Comparison of ENCODE assay signal across 20 mouse cellular contexts in the genomic region with DNA sequence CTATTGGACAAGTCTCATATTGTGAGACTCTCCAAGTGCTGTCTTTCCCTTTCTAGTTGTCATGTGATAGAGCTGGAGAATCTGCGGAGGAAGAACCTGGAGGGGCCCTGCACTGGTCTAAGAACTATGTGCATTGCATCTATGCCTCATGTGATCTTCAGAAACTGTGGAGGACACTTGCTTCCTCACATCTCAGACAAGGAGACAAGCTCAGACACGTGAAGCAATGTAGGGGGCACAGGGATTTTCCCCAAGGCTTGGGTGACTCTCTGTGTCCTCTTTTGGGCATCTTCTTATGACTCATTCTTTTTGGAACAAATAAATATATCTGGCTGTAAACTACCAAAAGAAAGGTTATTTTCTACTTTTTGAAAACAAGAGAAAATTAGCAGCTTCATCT.
DNase-seq lines count a peak whose midpoint lies in the region; ATAC-seq and TF ChIP-seq lines count a peak whose summit lies in the region.
"Had no signal": no experiment of that assay in that cellular context is flagged by ENCODE, and none has a peak within 500 bp of the region (broad histone marks: within the 10 kb centered on the region; RNA-seq: fewer than 3 reads in every experiment).

No protein-coding gene starts in this region.

- no peaks in the 10 kb centered on the region for H3K27me3 ChIP-seq in heart, embryonic 12.5 days (replicated peaks)
- H3K27me3 ChIP-seq in MEL (ENCODE audit: control insufficient read depth in 1 of 2, insufficient read depth in 2 of 2, low read length in 2 of 2): no peaks in the 10 kb centered on the region
- H3K27me3 ChIP-seq: embryonic facial prominence, embryonic 12.5 days; forebrain, embryonic 13.5 days; forebrain, embryonic 15.5 days had no signal

- H3K9me3 ChIP-seq in heart, embryonic 12.5 days (replicated peaks): peaks cover 4% of the 10 kb centered on the region; the same call in 1 of the 2 replicates
- no peaks in the 10 kb centered on the region for H3K9me3 ChIP-seq in MEL (replicated peaks; ENCODE audit: insufficient read depth, low read length)
- H3K9me3 ChIP-seq: embryonic facial prominence, embryonic 10.5 days; embryonic facial prominence, embryonic 12.5 days; forebrain, embryonic 13.5 days; forebrain, embryonic 15.5 days had no signal

- H3K4me3 ChIP-seq in heart, embryonic 12.5 days: no peak overlapping the region
- no peak overlapping the region for H3K4me3 ChIP-seq in MEL (ENCODE audit: control insufficient read depth in 1 of 2, insufficient read depth in 1 of 2, low read depth in 2 of 2, low read length in 2 of 2)
- H3K4me3 ChIP-seq: embryonic facial prominence, embryonic 10.5 days; embryonic facial prominence, embryonic 12.5 days; forebrain, embryonic 13.5 days; forebrain, embryonic 15.5 days had no signal

- no peak overlapping the region for H3K27ac ChIP-seq in heart, embryonic 12.5 days (ENCODE audit: poor library complexity, severe bottlenecking)
- H3K27ac ChIP-seq in MEL (ENCODE audit: control insufficient read depth, low read depth, low read length): no peak overlapping the region
- H3K27ac ChIP-seq: embryonic facial prominence, embryonic 10.5 days; embryonic facial prominence, embryonic 12.5 days; forebrain, embryonic 13.5 days; forebrain, embryonic 15.5 days had no signal

- no peak for TF ChIP-seq RAD21 in MEL (IDR thresholded peaks at IDR 0.05; ENCODE audit: low read depth, low read length)

- TF ChIP-seq EP300 in MEL (IDR thresholded peaks at IDR 0.05; ENCODE audit: low read depth in 1 of 2, low read length in 2 of 2): no peak

- H3K36me3 ChIP-seq in heart, embryonic 12.5 days: no peaks in the 10 kb centered on the region
- no peaks in the 10 kb centered on the region; a peak in 1 of 4 replicates for H3K36me3 ChIP-seq in MEL (ENCODE audit: control insufficient read depth in 1 of 2, insufficient read depth in 2 of 2, low read length in 2 of 2)
- H3K36me3 ChIP-seq: embryonic facial prominence, embryonic 10.5 days; embryonic facial prominence, embryonic 12.5 days; forebrain, embryonic 15.5 days; G1E had no signal

- TF ChIP-seq CTCF in MEL (IDR thresholded peaks at IDR 0.05 in 2 of 3, conservative IDR thresholded peaks at IDR 0.05 in 1 of 3; ENCODE audit: control insufficient read depth in 1 of 3, insufficient read depth in 1 of 3, low read depth in 2 of 3, low read length in 3 of 3, poor library complexity in 1 of 3, severe bottlenecking in 1 of 3): no peak

- 0 out of 2 replicates have a peak, but pooled peaks cover 3% of the 10 kb centered on the region for H3K4me1 ChIP-seq in heart, embryonic 12.5 days (replicated peaks)
- peaks cover 0 to 7% of the 10 kb centered on the region in 2 experiments; a peak in 1 of 4 replicates for H3K4me1 ChIP-seq in MEL (ENCODE audit: control insufficient read depth in 1 of 2, insufficient read depth in 2 of 2, low read length in 2 of 2)
- H3K4me1 ChIP-seq: embryonic facial prominence, embryonic 10.5 days; embryonic facial prominence, embryonic 12.5 days; forebrain, embryonic 13.5 days; forebrain, embryonic 15.5 days had no signal

- no peak for TF ChIP-seq POLR2A in MEL (IDR thresholded peaks at IDR 0.05; ENCODE audit: control insufficient read depth in 1 of 2, insufficient read depth in 1 of 2, low read depth in 1 of 2, low read length in 2 of 2, poor library complexity in 1 of 2)

- no peak overlapping the region for H3K9ac ChIP-seq in heart, embryonic 12.5 days
- no peak overlapping the region for H3K9ac ChIP-seq in MEL (ENCODE audit: control insufficient read depth, low read depth, low read length, poor library complexity, severe bottlenecking)
- H3K9ac ChIP-seq: embryonic facial prominence, embryonic 12.5 days; forebrain, embryonic 13.5 days; forebrain, embryonic 15.5 days; forebrain, postnatal 0 days had no signal

- DNase-seq in heart, adult 8-10 months (ENCODE audit: low spot score): no peak
- peak; percentile 29 for DNase-seq in A20 (ENCODE audit: low read depth, low spot score)
- peak; percentile 3 for DNase-seq in MEL (ENCODE audit: low read depth, low spot score)
- DNase-seq in gastrocnemius, adult 18-20 months (ENCODE audit: low spot score): no peak
- DNase-seq in embryo, embryonic 11 days: no peak
- DNase-seq: adrenal gland, adult 2 months; adrenal gland, postnatal 10 days; adrenal gland, postnatal 25 days; cerebellum, adult 11-12 months; cerebellum, adult 2 months; cerebellum, adult 9-11 months; cerebellum, postnatal 14 days; cerebellum, postnatal 36 days; forebrain, postnatal 0 days had no signal

- no peak overlapping the region for H3K4me2 ChIP-seq in heart, embryonic 12.5 days
- H3K4me2 ChIP-seq: embryonic facial prominence, embryonic 12.5 days; forebrain, embryonic 13.5 days; forebrain, embryonic 15.5 days had no signal

- WGBS in heart, embryonic 12.5 days: 53% methylated on average over 2 of the region's 2 CpGs

- H3K79me2 ChIP-seq in MEL (ENCODE audit: control insufficient read depth, insufficient read depth, low read length, poor library complexity): no peaks in the 10 kb centered on the region

- 0 out of 2 replicates have a peak, but pooled peaks have one; percentile 42 for ATAC-seq in heart, embryonic 12.5 days (ENCODE audit: insufficient number of reproducible peaks, low FRiP score)
- ATAC-seq: forebrain, embryonic 13.5 days; forebrain, embryonic 15.5 days; forebrain, postnatal 0 days had no signal

TF ChIP-seq in MEL, 35 proteins besides CTCF, POLR2A, EP300 and RAD21:
- TF ChIP-seq CHD1 (IDR thresholded peaks at IDR 0.05; ENCODE audit: low read depth, low read length) (no peak), USF1 (IDR thresholded peaks at IDR 0.05; ENCODE audit: low read depth, low read length) (peak; percentile 19; the same call in 1 of the 2 replicates)

Comparison
In these comparisons a context has a peak if more than half of its experiments do, and no peak if none do; other contexts are left out.
1. DNase-seq: peak in A20 (single experiment) and MEL (single experiment); none in heart, adult 8-10 months (single experiment), gastrocnemius, adult 18-20 months (single experiment) and embryo, embryonic 11 days (single experiment).